Mouse (Mus musculus) B cell, adult 2 months (primary cell): ENCODE measurements at regions not wholly inside any gene's neighbourhood (a gene's known extent, or its start where the extent isn't known, plus 50 kb on each side); places are given as distances from the start of the nearest gene placed in this dataset.
"Not testable (repeated sequence)": the region's sequence is repeated elsewhere in the genome, so short reads cannot be mapped to it uniquely, and the experiment has no call there.

Source experiments
- DNase-seq, 2 experiments: peaks; one replicate each; pipeline ENCODE4 v3.0.0; 2022

GRCm38 (mm10) chr8:39833251-39833650 lies 841.6 kb upstream of the Adam24 start:
- no peak for DNase-seq

GRCm38 (mm10) chr8:39846854-39847253 lies 828.0 kb upstream of the Adam24 start:
- DNase-seq: no peak

- no peak for DNase-seq
Measured at GRCm38 (mm10) chr8:39862544-39862943, 812.3 kb upstream of the Adam24 start.

- DNase-seq: no peak
Measured at GRCm38 (mm10) chr8:39902251-39902650, 772.6 kb upstream of the Adam24 start.

GRCm38 (mm10) chr8:39912926-39913325 lies 762.0 kb upstream of the Adam24 start:
- DNase-seq: no peak

GRCm38 (mm10) chr8:39921336-39921735 lies 753.5 kb upstream of the Adam24 start:
- no peak for DNase-seq

- no peak for DNase-seq
Measured at GRCm38 (mm10) chr8:39923741-39924140, 751.1 kb upstream of the Adam24 start.

GRCm38 (mm10) chr8:39950178-39950896 lies 724.5 kb upstream of the Adam24 start:
- no peak for DNase-seq

- no peak for DNase-seq
Measured at GRCm38 (mm10) chr8:39954497-39954896, 720.4 kb upstream of the Adam24 start.

GRCm38 (mm10) chr8:39954924-39955323 lies 720.0 kb upstream of the Adam24 start:
- DNase-seq: no peak

- DNase-seq: no peak
Measured at GRCm38 (mm10) chr8:40005207-40005837, 669.6 kb upstream of the Adam24 start.

GRCm38 (mm10) chr8:40019281-40019943 lies 655.5 kb upstream of the Adam24 start:
- DNase-seq: no peak

GRCm38 (mm10) chr8:40064145-40064544 lies 610.7 kb upstream of the Adam24 start:
- no peak for DNase-seq

GRCm38 (mm10) chr8:40071131-40071530 lies 603.7 kb upstream of the Adam24 start:
- DNase-seq: no peak

GRCm38 (mm10) chr8:40080976-40081375 lies 593.9 kb upstream of the Adam24 start:
- not testable (repeated sequence) for DNase-seq

GRCm38 (mm10) chr8:40084129-40084528 lies 590.7 kb upstream of the Adam24 start:
- no peak for DNase-seq

GRCm38 (mm10) chr8:40089377-40089776 lies 585.5 kb upstream of the Adam24 start:
- DNase-seq: no peak

- DNase-seq: no peak
Measured at GRCm38 (mm10) chr8:40124402-40124801, 550.5 kb upstream of the Adam24 start.

GRCm38 (mm10) chr8:40127141-40127540 lies 547.7 kb upstream of the Adam24 start:
- DNase-seq: no peak

- peak; percentile 5 to 11 for DNase-seq
Measured at GRCm38 (mm10) chr8:40132662-40133257, 542.1 kb upstream of the Adam24 start.

GRCm38 (mm10) chr8:40150911-40151797 lies 523.7 kb upstream of the Adam24 start:
- DNase-seq: peak; percentile 48 to 52

- no peak for DNase-seq
Measured at GRCm38 (mm10) chr8:40152451-40152850, 522.4 kb upstream of the Adam24 start.
